Mouse (Mus musculus) liver, adult 2 months (tissue): Measurements from ENCODE around the gene Mlxip.

Experiments
- CTCF ChIP-seq: fragments of 200-500 bp; IDR thresholded peaks from 2 replicates; pipeline ENCODE4 v1.5.1; 2011; ENCODE audit warnings: low read depth, low read length, control low read depth
- POLR2A ChIP-seq: fragments of 200-500 bp; IDR thresholded peaks from 2 replicates; pipeline ENCODE4 v1.6.1; 2011; ENCODE audit warnings: low read length, control low read depth; ENCODE audit not compliant: insufficient read depth; ENCODE audit errors: extremely low read depth

- TF ChIP-seq CTCF (no peak), POLR2A (no peak)
Observed at GRCm38 (mm10) chr5:123398856-123399498, 4.4 kb downstream of the Mlxip start.
